Mouse (Mus musculus): ENCODE results near the gene Helz2.

Gene Helz2

GRCm38 (mm10) chr2:181241602-181242313, at the start of gene Helz2:
Gene Helz2 (minus strand): TSS chr2:181242027.
- DNase-seq (ENCODE audit: extremely low spot score) = peak; percentile 33

GRCm38 (mm10) chr2:181290937-181291336, 49.1 kb upstream of the Helz2 start:
- no peak for DNase-seq (ENCODE audit: extremely low spot score)

- DNase-seq (ENCODE audit: extremely low spot score) = no peak
Observed at GRCm38 (mm10) chr2:181288691-181289090, 46.9 kb upstream of the Helz2 start.

DNA sequence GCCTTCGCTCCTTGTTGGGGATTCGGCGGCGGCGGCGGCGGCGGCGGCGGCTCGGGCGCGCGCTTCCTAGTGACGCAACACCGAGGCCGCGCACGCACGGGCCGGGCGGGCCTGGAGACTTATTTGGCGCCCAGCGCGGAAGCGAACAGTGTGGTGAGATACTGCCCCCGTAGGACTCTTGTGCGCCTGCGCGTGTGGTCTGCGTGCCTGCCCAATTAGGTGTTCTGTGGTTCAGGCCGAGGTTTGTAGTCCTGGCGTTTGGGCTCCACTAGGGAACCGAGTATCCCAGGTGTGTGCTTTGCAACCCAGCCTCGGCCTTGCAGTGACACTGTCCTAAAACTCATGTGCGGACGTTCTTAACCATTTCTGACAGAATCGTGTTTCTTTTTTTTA, 46.1 kb upstream of the Helz2 start, which contains the start of gene Gmeb2:
Gmeb2 (minus strand) TSS at position 78 of the 393 bp plus-strand sequence.
- peak; percentile 88 for DNase-seq (ENCODE audit: extremely low spot score)

- DNase-seq (ENCODE audit: extremely low spot score) = peak; percentile 90
Observed at GRCm38 (mm10) chr2:181287338-181287957, 45.6 kb upstream of the Helz2 start.

- DNase-seq (ENCODE audit: extremely low spot score) = no peak
Observed at GRCm38 (mm10) chr2:181286629-181287337, 45.0 kb upstream of the Helz2 start.

GRCm38 (mm10) chr2:181279968-181280367, 38.1 kb upstream of the Helz2 start:
- DNase-seq (ENCODE audit: extremely low spot score) = no peak

DNA sequence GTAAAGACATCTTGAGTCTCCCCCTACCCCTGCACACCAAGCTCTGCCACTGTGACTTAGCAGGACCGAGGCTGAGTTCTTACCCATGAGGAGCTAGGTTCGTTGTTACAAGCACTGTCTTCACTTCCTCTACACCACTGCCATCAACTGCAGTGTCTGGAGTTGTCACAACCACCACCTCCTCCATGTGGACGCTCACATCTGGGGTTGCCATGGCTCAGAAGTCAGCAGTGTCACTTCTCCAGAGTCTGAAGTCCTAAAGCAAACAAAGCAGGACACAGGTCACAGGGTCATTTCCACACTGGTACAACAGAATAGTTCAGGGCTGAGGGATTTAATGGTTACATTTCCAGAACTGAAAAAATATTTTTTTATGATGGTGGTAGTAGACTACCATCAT, 36.0 kb upstream of the Helz2 start:
- DNase-seq (ENCODE audit: extremely low spot score) = no peak

- no peak for DNase-seq (ENCODE audit: extremely low spot score)
Observed at GRCm38 (mm10) chr2:181276766-181277165, 34.9 kb upstream of the Helz2 start.

DNA sequence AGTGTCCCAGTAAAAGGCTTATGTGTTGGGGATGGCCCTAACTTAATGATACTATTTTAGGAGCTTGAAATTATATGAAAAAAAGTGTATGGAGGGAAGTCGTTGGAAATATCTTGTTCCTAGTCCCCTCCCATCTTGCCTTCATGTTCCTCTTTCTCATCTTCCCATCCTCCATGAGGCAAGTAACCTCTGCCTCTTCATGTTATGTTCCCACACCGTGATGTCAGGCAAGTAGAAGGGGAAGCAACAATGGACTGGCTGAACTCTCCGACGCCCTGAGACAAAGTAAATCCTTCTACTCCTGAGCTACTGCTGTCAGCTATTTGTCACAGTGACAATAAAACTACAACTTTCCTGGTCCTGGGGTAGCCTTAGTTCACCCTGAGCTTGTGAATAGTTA, 32.8 kb upstream of the Helz2 start:
- no peak for DNase-seq (ENCODE audit: extremely low spot score)

DNA sequence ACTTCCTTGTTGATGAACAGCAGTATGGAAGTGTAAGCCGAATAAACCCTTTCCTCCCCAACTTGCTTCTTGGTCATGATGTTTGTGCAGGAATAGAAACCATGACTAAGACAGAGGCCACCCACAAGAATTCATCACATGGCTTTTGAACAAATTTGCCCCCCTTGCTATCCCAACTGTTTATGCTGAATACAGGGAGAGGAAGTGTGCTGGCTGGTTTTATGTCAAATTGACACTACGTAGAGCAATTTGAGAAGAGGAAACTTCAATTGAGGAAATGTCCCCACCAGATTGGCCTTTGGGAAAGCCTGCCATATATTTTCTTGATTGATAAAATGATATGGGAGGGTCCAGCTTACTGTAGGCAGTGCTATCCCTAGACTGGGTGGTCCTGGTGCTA, 32.0 kb upstream of the Helz2 start:
- DNase-seq (ENCODE audit: extremely low spot score) = no peak

DNA sequence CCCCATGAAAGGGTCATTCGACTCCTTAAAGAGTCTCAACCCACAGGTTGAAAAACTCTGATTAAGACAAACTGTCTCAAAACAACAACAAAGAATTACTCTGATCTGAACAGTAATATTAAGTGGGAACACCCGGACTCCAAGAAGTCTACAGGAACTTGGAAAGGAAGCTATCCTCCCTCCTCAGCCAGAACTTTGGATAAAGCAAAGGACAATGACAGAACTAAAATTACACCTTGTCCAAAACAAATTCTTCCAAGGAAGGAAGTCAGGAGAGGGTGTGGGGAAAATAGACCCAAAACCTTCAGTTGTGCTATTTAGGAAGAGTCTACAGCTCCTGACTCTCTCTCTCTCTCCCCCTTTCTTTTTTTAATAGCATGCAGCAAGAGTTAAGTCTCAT, 30.3 kb upstream of the Helz2 start:
- DNase-seq (ENCODE audit: extremely low spot score) = no peak

GRCm38 (mm10) chr2:181266839-181267238, 25.0 kb upstream of the Helz2 start:
- no peak for DNase-seq (ENCODE audit: extremely low spot score)

GRCm38 (mm10) chr2:181253248-181253647, 11.4 kb upstream of the Helz2 start:
- DNase-seq (ENCODE audit: extremely low spot score) = no peak

DNA sequence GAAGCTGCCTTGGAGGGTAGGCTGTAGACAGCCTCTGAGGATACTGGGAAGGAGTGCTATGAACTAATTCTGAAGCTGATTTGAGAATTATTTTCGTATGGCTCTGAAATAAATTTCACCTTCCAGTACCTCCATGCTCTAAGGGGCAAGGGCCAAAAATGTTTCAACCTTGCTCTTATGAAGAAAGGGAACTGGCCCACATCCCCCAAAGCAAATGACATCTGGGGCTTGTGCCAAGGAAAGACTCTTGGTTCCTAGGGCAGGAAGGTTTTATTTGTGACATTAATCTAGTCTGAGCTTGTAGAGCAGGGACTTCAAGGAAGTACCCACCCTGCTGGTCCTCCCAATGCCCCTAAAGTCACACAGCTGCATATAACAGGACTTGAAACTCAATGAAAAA, 10.0 kb upstream of the Helz2 start:
- DNase-seq (ENCODE audit: extremely low spot score) = no peak

- DNase-seq (ENCODE audit: extremely low spot score) = no peak
Observed at GRCm38 (mm10) chr2:181249217-181249616, 7.4 kb upstream of the Helz2 start.

DNA sequence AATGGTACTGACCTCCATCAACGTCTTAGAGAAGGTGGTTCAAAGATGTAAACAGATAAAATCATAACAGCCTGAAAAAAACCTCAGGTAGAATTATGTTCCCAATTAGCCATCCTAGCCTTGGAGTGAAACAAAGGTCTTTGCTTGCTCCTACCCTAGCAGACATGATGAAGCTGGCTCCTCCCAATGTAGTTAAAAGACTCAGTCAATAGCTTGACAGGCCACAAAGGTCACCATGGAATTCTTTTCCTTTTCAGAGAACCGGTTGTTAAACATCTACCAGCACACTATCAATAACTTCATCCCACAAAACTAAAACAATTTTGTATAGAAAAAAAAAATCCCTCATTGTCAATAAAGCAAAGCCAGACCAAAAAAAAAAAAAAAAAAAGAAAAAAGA, 3.2 kb upstream of the Helz2 start:
- no peak for DNase-seq (ENCODE audit: extremely low spot score)

GRCm38 (mm10) chr2:181243706-181244394, 2.0 kb upstream of the Helz2 start:
- no peak for DNase-seq (ENCODE audit: extremely low spot score)

- no peak for DNase-seq (ENCODE audit: extremely low spot score)
Observed at GRCm38 (mm10) chr2:181242314-181242665, 463 bp upstream of the Helz2 start.

GRCm38 (mm10) chr2:181240806-181241440, 904 bp downstream of the Helz2 start:
- DNase-seq (ENCODE audit: extremely low spot score) = no peak

DNA sequence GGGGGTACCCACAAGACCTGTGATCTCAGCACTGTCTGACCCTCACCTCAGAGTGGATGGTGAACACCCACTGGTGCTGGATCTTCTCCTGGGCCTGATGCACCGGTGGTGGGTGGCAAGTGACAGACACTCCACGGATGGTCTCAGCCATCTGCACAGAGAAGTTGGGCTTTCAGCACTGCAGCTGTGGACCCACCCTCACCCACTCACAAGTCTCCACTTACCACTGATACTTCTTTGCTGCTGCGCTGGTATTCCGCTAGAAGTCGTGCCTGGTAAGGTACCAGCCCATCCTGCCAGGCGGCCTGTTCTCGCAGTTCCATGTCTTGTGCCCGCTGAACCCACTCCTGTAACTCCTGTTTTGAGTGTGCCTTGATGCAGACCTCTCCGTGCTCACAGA, 2.6 kb downstream of the Helz2 start:
- no peak for DNase-seq (ENCODE audit: extremely low spot score)

- no peak for DNase-seq (ENCODE audit: extremely low spot score)
Observed at GRCm38 (mm10) chr2:181238861-181239260, 3.0 kb downstream of the Helz2 start.

Data from embryo, embryonic 9.5 days (tissue).